In the genomic region with DNA sequence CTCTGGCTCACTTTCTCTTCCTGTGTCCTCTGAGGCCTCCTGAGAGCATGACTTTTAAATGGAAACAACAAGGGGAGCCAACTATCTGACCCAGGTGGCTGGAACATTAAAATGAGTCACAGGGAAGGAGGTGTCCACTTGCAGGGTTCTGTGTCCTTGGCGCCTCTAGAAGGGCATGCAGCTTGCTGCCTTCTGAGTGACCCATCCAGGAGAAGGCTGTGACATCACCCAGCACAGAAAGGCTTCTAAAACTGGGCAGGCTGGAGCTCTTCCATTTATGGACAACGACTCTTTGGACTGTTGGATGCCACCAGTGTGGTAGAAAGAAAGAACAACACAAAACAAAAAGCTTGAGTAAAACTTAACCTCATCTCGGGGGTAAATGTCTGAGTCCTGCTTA, we compare ENCODE assay signal across 13 mouse cellular contexts. TPM values are rescaled to one million over a fixed set of nuclear protein-coding genes. Genes with fewer than 3 reads are reported as not detected.
A peak's percentile ranks its signal among the peaks of the same experiment; 100 is the strongest.
DNase-seq lines count a peak whose midpoint lies in the region; ATAC-seq and TF ChIP-seq lines count a peak whose summit lies in the region.
"Had no signal": no experiment of that assay in that cellular context is flagged by ENCODE, and none has a peak within 500 bp of the region (broad histone marks: within the 10 kb centered on the region; RNA-seq: fewer than 3 reads in every experiment).

No protein-coding gene starts in this region.

- no peaks in the 10 kb centered on the region for H3K27me3 ChIP-seq in heart, embryonic 14.5 days (ENCODE audit: control insufficient read depth, insufficient read depth, low read length)
- H3K27me3 ChIP-seq in midbrain, embryonic 15.5 days (replicated peaks): no peaks in the 10 kb centered on the region
- H3K27me3 ChIP-seq: forebrain, embryonic 15.5 days; liver, embryonic 15.5 days had no signal

- H3K9me3 ChIP-seq in heart, embryonic 14.5 days (ENCODE audit: control insufficient read depth, low read length): no peaks in the 10 kb centered on the region
- no peaks in the 10 kb centered on the region for H3K9me3 ChIP-seq in midbrain, embryonic 15.5 days
- H3K9me3 ChIP-seq: forebrain, embryonic 15.5 days; G1E; liver, embryonic 15.5 days had no signal

- peak overlapping the region; percentile 48 for H3K9ac ChIP-seq in heart, embryonic 14.5 days (ENCODE audit: low read length)
- H3K9ac ChIP-seq in midbrain, embryonic 15.5 days: no peak overlapping the region
- H3K9ac ChIP-seq: forebrain, embryonic 15.5 days; liver, embryonic 15.5 days had no signal

- H3K27ac ChIP-seq in brown adipose tissue, adult 24 weeks (replicated peaks; ENCODE audit: low read depth, low read length): peak overlapping the region; percentile 96
- peak overlapping the region; percentile 95 for H3K27ac ChIP-seq in heart, embryonic 14.5 days (replicated peaks in 1 of 2; ENCODE audit: control insufficient read depth in 1 of 2, insufficient read depth in 1 of 2, low read depth in 2 of 2, low read length in 2 of 2)
- no peak overlapping the region for H3K27ac ChIP-seq in midbrain, embryonic 15.5 days
- H3K27ac ChIP-seq: forebrain, embryonic 15.5 days; liver, embryonic 15.5 days had no signal

- 60% methylated on average over 3 of the region's 3 CpGs for WGBS in lung, adult 2 months
- 32% methylated on average over 3 of the region's 3 CpGs for WGBS in heart, embryonic 14.5 days
- 84% methylated on average over 3 of the region's 3 CpGs for WGBS in midbrain, embryonic 15.5 days

- peak; percentile 79 for ATAC-seq in heart, embryonic 14.5 days (ENCODE audit: insufficient number of reproducible peaks, insufficient read depth, low FRiP score, low read depth)
- no peak for ATAC-seq in megakaryocyte-erythroid progenitor cell, adult 5-6 weeks (replicated peaks; ENCODE audit: low FRiP score, low TSS enrichment, poor library complexity, severe bottlenecking)
- ATAC-seq in midbrain, embryonic 15.5 days (replicated peaks): no peak
- ATAC-seq: forebrain, embryonic 15.5 days had no signal

- DNase-seq in lung, postnatal 10 days: peak; percentile 13
- no peak for DNase-seq in lung, adult 2 months
- DNase-seq in right cerebral cortex, adult 2 months (ENCODE audit: low spot score in 2 of 2): no peak
- DNase-seq: cerebellum, adult 9-10 months; midbrain, embryonic 14.5 days; right cerebral cortex, postnatal 25 days had no signal

- peaks cover 89% of the 10 kb centered on the region for H3K36me3 ChIP-seq in heart, embryonic 14.5 days (ENCODE audit: control insufficient read depth, insufficient read depth, low read length)
- H3K36me3 ChIP-seq in midbrain, embryonic 15.5 days (replicated peaks): no peaks in the 10 kb centered on the region
- H3K36me3 ChIP-seq: forebrain, embryonic 15.5 days; G1E; liver, embryonic 15.5 days had no signal

- no peak overlapping the region for H3K4me2 ChIP-seq in heart, embryonic 14.5 days (ENCODE audit: low read length)
- H3K4me2 ChIP-seq in midbrain, embryonic 15.5 days: no peak overlapping the region
- H3K4me2 ChIP-seq: forebrain, embryonic 15.5 days; liver, embryonic 15.5 days had no signal

- no peak for TF ChIP-seq CTCF in lung, adult 2 months (IDR thresholded peaks at IDR 0.05; ENCODE audit: insufficient read depth, low read length)

- H3K4me1 ChIP-seq in lung, adult 2 months (ENCODE audit: control insufficient read depth, insufficient read depth, low read length): no peaks in the 10 kb centered on the region
- H3K4me1 ChIP-seq in brown adipose tissue, adult 24 weeks (ENCODE audit: control insufficient read depth, insufficient read depth, insufficient read length, low read length): peaks cover 4% of the 10 kb centered on the region; the same call in 1 of the 2 replicates
- peaks cover 9 to 12% of the 10 kb centered on the region in 2 experiments for H3K4me1 ChIP-seq in heart, embryonic 14.5 days (ENCODE audit: control insufficient read depth in 2 of 2, insufficient read depth in 2 of 2, low read length in 2 of 2)
- no peaks in the 10 kb centered on the region for H3K4me1 ChIP-seq in midbrain, embryonic 15.5 days
- H3K4me1 ChIP-seq: forebrain, embryonic 15.5 days; liver, embryonic 15.5 days had no signal

- TF ChIP-seq POLR2A in lung, adult 2 months (IDR thresholded peaks at IDR 0.05; ENCODE audit: borderline replicate concordance, extremely low read depth, low read depth, low read length): no peak

- H3K4me3 ChIP-seq in lung, adult 2 months (replicated peaks; ENCODE audit: extremely low read depth, low read depth, low read length): no peak overlapping the region
- H3K4me3 ChIP-seq in brown adipose tissue, adult 24 weeks (ENCODE audit: insufficient read depth, low read depth, low read length): no peak overlapping the region
- H3K4me3 ChIP-seq in heart, embryonic 14.5 days (ENCODE audit: control insufficient read depth in 1 of 2, insufficient read depth in 1 of 2, low read depth in 1 of 2, low read length in 2 of 2): no peak overlapping the region
- H3K4me3 ChIP-seq in midbrain, embryonic 15.5 days: no peak overlapping the region
- H3K4me3 ChIP-seq: forebrain, embryonic 15.5 days; liver, embryonic 15.5 days had no signal

RNA-seq across cellular contexts. Expression of a gene that starts 25.9 kb away (rescaled TPM):
- polyA plus RNA-seq in lung, adult 2 months (2012; rRNA removed): 5.7 and 7.5 TPM in 2 replicates
- 5.0 and 5.1 TPM in 2 replicates for polyA plus RNA-seq in brown adipose tissue, adult 24 weeks (2012; ENCODE audit: insufficient read depth, insufficient read length, missing spikeins)
- polyA plus RNA-seq in heart, embryonic 14.5 days (2014; fragmentation: Nextera tagmentation; extraction: Ambion mirVana): 14.8 and 17.5 TPM in 2 replicates
- total RNA-seq in megakaryocyte-erythroid progenitor cell, adult 5-6 weeks (2014; fragmentation: Nextera tagmentation): 40.7 and 56.0 TPM in 2 replicates
- total RNA-seq in megakaryocyte-erythroid progenitor cell, adult 5-6 weeks (2017): 44.9 and 48.9 TPM in 2 replicates
- 2.9 and 3.8 TPM in 2 replicates for polyA plus RNA-seq in midbrain, embryonic 15.5 days (2015; fragmentation: Nextera tagmentation; extraction: Ambion mirVana)

RNA-seq across cellular contexts. Expression of a gene that starts 56.7 kb away (rescaled TPM):
- 40.0 and 61.4 TPM in 2 replicates for polyA plus RNA-seq in lung, adult 2 months (2012; rRNA removed)
- 7.2 and 17.7 TPM in 2 replicates for polyA plus RNA-seq in brown adipose tissue, adult 24 weeks (2012; ENCODE audit: insufficient read depth, insufficient read length, missing spikeins)
- 1,376 and 1,533 TPM in 2 replicates for polyA plus RNA-seq in heart, embryonic 14.5 days (2014; fragmentation: Nextera tagmentation; extraction: Ambion mirVana)
- not detected in 2 replicates for total RNA-seq in megakaryocyte-erythroid progenitor cell, adult 5-6 weeks (2014; fragmentation: Nextera tagmentation)
- not detected in 2 replicates for total RNA-seq in megakaryocyte-erythroid progenitor cell, adult 5-6 weeks (2017)
- 2.8 and 4.6 TPM in 2 replicates for polyA plus RNA-seq in midbrain, embryonic 15.5 days (2015; fragmentation: Nextera tagmentation; extraction: Ambion mirVana)
- polyA plus RNA-seq: G1E had no signal

Comparison
In these comparisons a context has a peak if more than half of its experiments do, and no peak if none do; other contexts are left out.
1. RNA of a gene that starts 56.7 kb away (polyA plus RNA-seq): 1,376 to 1,533 TPM in heart, embryonic 14.5 days; 40.0 to 61.4 TPM in lung, adult 2 months, 7.2 to 17.7 TPM in brown adipose tissue, adult 24 weeks and 2.8 to 4.6 TPM in midbrain, embryonic 15.5 days; every median in the first group is over 10 times any median in the second.